Mouse (Mus musculus) hindbrain, embryonic 15.5 days (tissue): ENCODE measurements around the gene 5830411N06Rik. TPM values are rescaled to one million over a fixed set of nuclear protein-coding genes. Genes with fewer than 3 reads are reported as not detected.

Source experiments
- ATAC-seq: fragments of 200-750 bp; cut with Nextera tagmentation; 2 replicates; pipeline ENCODE4 v1.8.0; 2017; ENCODE audit warnings: low read depth, moderate number of reproducible peaks, moderate TSS enrichment; ENCODE audit not compliant: low FRiP score
- H3K27ac ChIP-seq: fragments of 300-500 bp; sonication (generic); replicated peaks from 2 replicates; pipeline ENCODE4 v1.5.1; 2015; ENCODE audit warnings: mild to moderate bottlenecking, inconsistent platforms
- H3K27me3 ChIP-seq: fragments of 300-500 bp; sonication (generic); 2 replicates; pipeline ENCODE4 v1.6.1; 2015; ENCODE audit warnings: control low read depth, inconsistent platforms
- H3K36me3 ChIP-seq: fragments of 300-500 bp; sonication (generic); 2 replicates; pipeline ENCODE4 v1.6.1; 2015; ENCODE audit warnings: control low read depth, inconsistent platforms
- H3K4me1 ChIP-seq: fragments of 300-500 bp; sonication (generic); replicated peaks from 2 replicates; pipeline ENCODE4 v1.6.1; 2015; ENCODE audit warnings: control low read depth, inconsistent platforms
- H3K4me2 ChIP-seq: fragments of 300-500 bp; sonication (generic); 2 replicates; pipeline ENCODE4 v1.6.1; 2015; ENCODE audit warnings: moderate library complexity, mild to moderate bottlenecking, inconsistent platforms
- H3K4me3 ChIP-seq: fragments of 300-500 bp; sonication (generic); 2 replicates; pipeline ENCODE4 v1.5.1; 2015; ENCODE audit warnings: mild to moderate bottlenecking, inconsistent platforms
- H3K9ac ChIP-seq: fragments of 300-500 bp; sonication (generic); 2 replicates; pipeline ENCODE4 v1.6.1; 2015; ENCODE audit warnings: inconsistent platforms
- H3K9me3 ChIP-seq: fragments of 300-500 bp; sonication (generic); 2 replicates; pipeline ENCODE4 v1.6.1; 2016; ENCODE audit warnings: control low read depth, inconsistent platforms
- WGBS: fragments of 180-500 bp; shearing (Covaris S2); methylation state at CpG from one replicate; pipeline ENCODE4 v1.1.7; 2015; 5-methylcytosine and 5-hydroxymethylcytosine counted together
- polyA plus RNA-seq: library from polyadenylated mRNA; unstranded; fragments of >200 nt; fragmentation: Nextera tagmentation; extraction: Ambion mirVana; gene quantifications from 2 replicates; pipeline ENCODE4 v1.2.1, GENCODE M21; 2015

The 5830411N06Rik gene
- not detected in 2 replicates for polyA plus RNA-seq

DNA sequence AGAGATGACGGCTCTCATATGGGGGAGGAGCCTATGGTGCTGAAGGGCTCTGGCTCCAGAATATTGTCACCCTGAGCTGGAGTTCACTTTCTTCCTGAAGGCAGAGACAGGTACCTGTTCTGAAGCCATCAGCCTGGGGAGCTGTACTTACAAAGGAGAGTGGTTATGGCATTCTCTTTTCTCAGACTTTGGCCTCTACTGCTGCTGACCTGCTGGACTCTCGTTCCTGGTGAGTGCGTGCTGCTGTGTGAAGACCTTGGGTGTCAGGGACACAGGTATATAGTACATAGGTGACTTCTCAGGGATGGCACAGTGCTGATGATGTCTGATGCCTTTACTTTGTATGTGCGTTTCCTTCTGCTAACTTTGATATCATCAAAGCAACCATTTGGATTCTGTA, at the start of gene 5830411N06Rik:
Gene 5830411N06Rik, plus strand, starts transcription at position 69 of the 400 bp plus-strand sequence.
- no peak within 1 kb of the TSS for H3K4me3 ChIP-seq
- no peak for ATAC-seq

DNA sequence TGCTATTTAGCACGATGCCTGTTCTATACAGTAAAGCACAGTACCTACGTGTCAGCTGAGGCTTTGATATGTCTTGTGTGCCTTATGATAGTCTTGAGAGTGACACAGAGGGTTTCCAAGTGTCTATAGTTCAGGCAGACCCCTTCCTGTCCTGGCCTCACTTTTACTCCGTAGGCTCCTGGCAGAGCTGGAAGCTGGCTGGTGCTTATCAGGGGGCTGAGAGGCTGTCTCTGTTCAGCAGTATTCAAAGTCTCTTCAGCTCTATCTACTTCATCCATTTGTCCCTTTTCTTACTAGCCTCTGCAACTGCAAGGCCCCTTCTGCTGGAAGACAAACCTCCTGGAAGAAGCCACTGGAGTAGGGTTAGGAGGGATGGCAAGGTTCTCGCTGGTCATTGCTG, 46.0 kb upstream of the 5830411N06Rik start:
- Histone ChIP-seq H3K4me2 (no peak overlapping the region), H3K36me3 (no peaks in the 10 kb centered on the region), H3K27me3 (no peaks in the 10 kb centered on the region), H3K4me1 (no peaks in the 10 kb centered on the region), H3K9me3 (no peaks in the 10 kb centered on the region), H3K27ac (no peak overlapping the region), H3K4me3 (no peak overlapping the region), H3K9ac (no peak overlapping the region)
- WGBS: 91% methylated on average over 4 of the region's 4 CpGs
- no peak for ATAC-seq

More for the DNA sequence above, at the start of gene 5830411N06Rik:
- Histone ChIP-seq H3K9me3 (0 out of 2 replicates have a peak, but pooled peaks cover under 1% of the 10 kb centered on the region), H3K9ac (no peak within 1 kb of the TSS), H3K4me2 (no peak within 1 kb of the TSS), H3K4me1 (no peaks in the 10 kb centered on the region), H3K36me3 (no peaks in the 10 kb centered on the region), H3K27ac (no peak within 1 kb of the TSS), H3K27me3 (no peaks in the 10 kb centered on the region)
- 87% methylated on average over 4 of the region's 4 CpGs for WGBS

DNA sequence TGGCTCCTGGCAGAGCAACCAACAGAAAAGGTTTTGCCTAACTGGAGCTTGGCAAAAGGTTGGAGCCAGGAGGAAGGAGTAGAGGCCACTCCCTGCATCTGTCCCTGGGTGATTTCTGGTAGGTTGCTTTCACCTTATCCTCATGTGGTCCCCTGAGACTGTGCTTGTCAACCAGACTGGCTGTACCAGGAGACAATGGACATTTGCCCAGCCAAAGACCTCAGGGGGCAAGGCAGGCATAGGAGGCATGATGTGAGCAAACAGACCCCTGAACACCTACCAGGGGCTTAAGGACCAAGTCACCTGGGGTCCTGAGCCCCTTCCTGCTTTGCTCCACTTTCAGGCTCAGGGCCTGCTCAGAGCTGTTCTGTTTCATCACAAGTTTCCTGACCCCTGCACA, 41.2 kb upstream of the 5830411N06Rik start, which contains the start of gene Olfr524:
Gene Olfr524, minus strand, starts transcription at position 101 of the 400 bp plus-strand sequence.
- Histone ChIP-seq H3K27me3 (no peaks in the 10 kb centered on the region), H3K9me3 (no peaks in the 10 kb centered on the region), H3K9ac (no peak within 1 kb of the TSS), H3K27ac (no peak within 1 kb of the TSS), H3K36me3 (no peaks in the 10 kb centered on the region), H3K4me2 (no peak within 1 kb of the TSS), H3K4me3 (no peak within 1 kb of the TSS), H3K4me1 (no peaks in the 10 kb centered on the region)
- no peak for ATAC-seq

DNA sequence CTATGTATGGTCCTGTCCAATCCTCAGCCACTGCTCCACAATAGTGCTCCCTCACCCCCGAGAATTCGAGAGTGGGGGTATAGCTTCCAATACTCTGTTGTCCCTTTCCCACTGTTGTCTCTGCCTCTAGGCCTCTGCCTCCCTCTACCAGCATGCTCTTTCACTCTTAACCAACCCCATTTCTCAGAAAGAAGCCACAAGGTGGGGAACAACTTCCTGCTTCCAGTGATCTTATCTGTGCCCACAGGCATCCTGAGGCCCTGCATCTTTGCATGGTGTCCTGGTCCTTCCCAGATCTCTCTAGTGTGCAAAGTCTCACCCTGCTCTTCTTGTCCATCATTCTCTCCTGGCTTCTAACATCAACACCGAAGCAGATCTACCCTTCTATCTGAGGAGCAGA, 40.2 kb upstream of the 5830411N06Rik start:
- Histone ChIP-seq H3K9me3 (no peaks in the 10 kb centered on the region), H3K4me3 (no peak overlapping the region), H3K36me3 (no peaks in the 10 kb centered on the region), H3K4me1 (no peaks in the 10 kb centered on the region), H3K4me2 (no peak overlapping the region), H3K9ac (no peak overlapping the region), H3K27me3 (no peaks in the 10 kb centered on the region), H3K27ac (no peak overlapping the region)
- 93% methylated on average over 3 of the region's 3 CpGs for WGBS
- ATAC-seq: no peak

DNA sequence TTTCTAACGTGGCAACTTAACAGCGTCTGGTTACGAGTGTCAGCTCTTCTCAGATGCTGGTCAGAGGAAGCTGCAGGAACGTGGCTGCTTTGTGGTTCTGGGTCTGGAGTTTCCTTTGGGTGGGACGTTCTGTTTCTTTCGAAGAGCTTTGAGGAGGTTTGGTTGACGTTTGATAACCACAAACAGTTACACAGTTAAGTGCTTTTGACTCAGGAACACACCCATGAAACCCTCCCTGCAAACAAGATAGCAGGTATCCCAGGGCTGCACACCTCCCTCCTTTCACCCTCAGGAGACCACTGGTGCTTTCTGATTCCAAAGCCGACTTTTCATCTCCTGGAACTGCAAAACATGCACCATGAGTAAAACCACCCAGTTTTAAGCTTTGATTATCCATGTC, 38.9 kb upstream of the 5830411N06Rik start:
- H3K4me3 ChIP-seq: no peak overlapping the region
- no peaks in the 10 kb centered on the region for H3K4me1 ChIP-seq
- H3K27ac ChIP-seq: no peak overlapping the region
- H3K36me3 ChIP-seq: no peaks in the 10 kb centered on the region
- H3K27me3 ChIP-seq: no peaks in the 10 kb centered on the region
- no peak overlapping the region for H3K9ac ChIP-seq
- H3K9me3 ChIP-seq: no peaks in the 10 kb centered on the region
- no peak for ATAC-seq
- no peak overlapping the region for H3K4me2 ChIP-seq
- WGBS: 84% methylated on average over 8 of the region's 8 CpGs

DNA sequence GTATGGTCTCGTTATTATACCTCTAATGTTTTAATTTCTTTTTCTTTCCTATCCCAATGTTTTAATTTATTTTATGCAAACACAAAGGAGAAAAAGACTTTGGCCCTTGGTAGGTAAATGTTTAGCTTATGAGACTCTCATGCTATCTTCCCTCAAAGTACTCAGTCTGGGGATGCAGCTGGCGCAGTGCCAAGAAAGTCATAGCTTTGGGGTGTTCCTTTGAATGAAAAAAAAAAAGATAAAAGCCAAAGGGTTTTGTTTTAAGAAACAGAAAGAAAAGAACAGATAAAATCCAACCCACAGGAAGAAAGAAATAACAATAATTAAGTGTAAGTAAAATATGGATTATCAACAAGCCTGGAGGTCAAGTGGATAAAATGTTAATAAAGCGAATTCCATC, 38.4 kb upstream of the 5830411N06Rik start:
- H3K36me3 ChIP-seq: no peaks in the 10 kb centered on the region
- H3K9me3 ChIP-seq: no peaks in the 10 kb centered on the region
- H3K27ac ChIP-seq: no peak overlapping the region
- WGBS: 89% methylated on average over 3 of the region's 3 CpGs
- no peak for ATAC-seq
- H3K27me3 ChIP-seq: no peaks in the 10 kb centered on the region
- no peak overlapping the region for H3K9ac ChIP-seq
- no peaks in the 10 kb centered on the region for H3K4me1 ChIP-seq
- no peak overlapping the region for H3K4me2 ChIP-seq
- no peak overlapping the region for H3K4me3 ChIP-seq

DNA sequence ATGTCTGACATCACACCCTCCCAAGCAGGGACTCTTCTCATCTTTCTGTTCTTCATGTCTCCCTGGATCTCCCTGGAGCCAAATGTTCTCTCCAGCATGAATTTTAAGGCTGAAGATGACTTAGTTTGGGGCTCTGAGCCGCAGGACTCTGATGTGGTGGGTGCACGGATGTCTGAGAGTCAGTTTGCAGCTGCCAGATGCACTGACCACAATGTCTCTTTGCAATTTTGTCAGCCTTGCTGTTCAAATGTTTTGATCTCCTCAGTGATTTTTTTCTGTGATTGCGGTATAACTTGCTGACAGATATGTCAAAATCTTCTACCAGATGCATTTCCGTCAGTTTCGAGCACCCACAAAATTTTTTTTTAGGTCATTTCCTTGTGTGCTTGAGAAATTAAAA, 33.2 kb upstream of the 5830411N06Rik start:
- WGBS: 89% methylated on average over 5 of the region's 5 CpGs
- ATAC-seq: no peak

DNA sequence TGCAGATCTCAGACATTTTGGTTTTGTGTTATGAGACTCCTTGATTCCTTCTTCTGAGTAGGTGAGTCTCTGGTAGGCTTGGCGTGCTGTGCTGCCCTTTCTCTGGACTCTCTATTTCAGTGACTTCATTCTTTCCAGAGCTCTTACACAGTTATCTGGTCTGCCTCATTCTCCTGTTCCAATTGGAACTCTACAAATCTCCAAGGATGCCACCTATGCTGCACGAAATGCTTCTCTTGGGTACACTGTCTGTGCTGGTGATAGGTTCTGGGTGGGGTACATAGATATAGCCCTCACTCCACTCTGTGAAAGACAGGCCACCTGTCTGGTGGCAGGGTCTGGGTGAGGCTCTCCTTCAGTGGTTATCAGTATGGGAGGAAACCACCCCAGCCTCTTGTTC, 29.1 kb upstream of the 5830411N06Rik start, which contains the start of gene Cd163l1:
Gene Cd163l1, plus strand, starts transcription at position 301 of the 400 bp plus-strand sequence.
- Histone ChIP-seq H3K4me3 (no peak within 1 kb of the TSS), H3K4me1 (no peaks in the 10 kb centered on the region), H3K9me3 (no peaks in the 10 kb centered on the region), H3K36me3 (no peaks in the 10 kb centered on the region), H3K27ac (no peak within 1 kb of the TSS), H3K4me2 (no peak within 1 kb of the TSS), H3K9ac (no peak within 1 kb of the TSS), H3K27me3 (no peaks in the 10 kb centered on the region)
- WGBS: 90% methylated on average over 2 of the region's 2 CpGs
- no peak for ATAC-seq

More for the DNA sequence above, 33.2 kb upstream of the 5830411N06Rik start:
- H3K4me1 ChIP-seq: no peaks in the 10 kb centered on the region
- no peaks in the 10 kb centered on the region for H3K36me3 ChIP-seq
- no peak overlapping the region for H3K27ac ChIP-seq
- H3K9me3 ChIP-seq: no peaks in the 10 kb centered on the region
- H3K27me3 ChIP-seq: no peaks in the 10 kb centered on the region
- H3K9ac ChIP-seq: no peak overlapping the region
- no peak overlapping the region for H3K4me3 ChIP-seq
- H3K4me2 ChIP-seq: no peak overlapping the region

DNA sequence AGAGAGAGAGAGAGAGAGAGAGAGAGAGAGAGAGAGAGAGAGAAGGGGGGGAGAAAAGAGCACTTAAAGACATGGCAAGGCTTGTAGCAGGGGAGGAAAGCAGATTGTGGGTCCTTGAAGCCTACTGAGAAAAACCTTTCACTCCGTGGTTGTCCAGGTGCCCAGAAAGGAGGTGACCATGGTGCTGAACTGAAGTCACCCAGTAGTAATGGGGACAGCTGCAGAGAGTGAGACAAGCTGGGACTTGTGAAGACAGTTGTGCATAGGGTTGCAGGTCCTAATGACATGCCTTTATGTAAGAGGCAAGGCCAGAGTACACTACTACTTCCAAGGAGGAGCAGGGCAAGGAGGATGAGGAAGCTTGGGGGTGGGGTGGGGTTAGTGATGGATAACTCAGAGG, 27.8 kb upstream of the 5830411N06Rik start:
- no peak for ATAC-seq

DNA sequence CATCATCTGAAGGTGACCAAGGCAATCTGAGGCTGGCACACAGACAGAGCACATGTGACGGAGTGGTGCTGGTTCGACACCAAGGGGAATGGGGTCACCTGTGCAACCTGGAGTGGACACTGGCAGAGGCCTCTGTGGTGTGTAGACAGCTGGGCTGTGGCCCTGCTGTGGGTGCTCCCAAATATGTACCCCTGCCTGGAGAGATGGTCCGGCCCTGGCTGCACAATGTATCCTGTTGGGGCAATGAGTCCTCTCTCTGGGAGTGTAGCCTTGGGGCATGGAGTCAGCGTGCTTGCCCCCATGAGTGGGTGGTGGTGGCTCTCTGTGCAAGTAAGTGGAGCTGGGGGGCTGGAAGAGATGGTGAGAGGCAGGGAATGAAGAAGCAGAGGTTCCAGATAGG, 26.7 kb upstream of the 5830411N06Rik start:
- H3K4me2 ChIP-seq: no peak overlapping the region
- no peak for ATAC-seq
- no peaks in the 10 kb centered on the region for H3K27me3 ChIP-seq
- no peaks in the 10 kb centered on the region for H3K36me3 ChIP-seq
- H3K27ac ChIP-seq: no peak overlapping the region
- no peaks in the 10 kb centered on the region for H3K4me1 ChIP-seq
- H3K4me3 ChIP-seq: no peak overlapping the region
- H3K9me3 ChIP-seq: no peaks in the 10 kb centered on the region
- WGBS: 83% methylated on average over 4 of the region's 4 CpGs
- H3K9ac ChIP-seq: no peak overlapping the region

More for the DNA sequence above, 27.8 kb upstream of the 5830411N06Rik start:
- H3K27me3 ChIP-seq: no peaks in the 10 kb centered on the region
- H3K4me2 ChIP-seq: no peak overlapping the region
- no peak overlapping the region for H3K9ac ChIP-seq
- WGBS: 15% methylated on average over 1 of the region's 1 CpGs
- H3K4me3 ChIP-seq: no peak overlapping the region
- no peak overlapping the region for H3K27ac ChIP-seq
- no peaks in the 10 kb centered on the region for H3K9me3 ChIP-seq
- no peaks in the 10 kb centered on the region for H3K4me1 ChIP-seq
- no peaks in the 10 kb centered on the region for H3K36me3 ChIP-seq

DNA sequence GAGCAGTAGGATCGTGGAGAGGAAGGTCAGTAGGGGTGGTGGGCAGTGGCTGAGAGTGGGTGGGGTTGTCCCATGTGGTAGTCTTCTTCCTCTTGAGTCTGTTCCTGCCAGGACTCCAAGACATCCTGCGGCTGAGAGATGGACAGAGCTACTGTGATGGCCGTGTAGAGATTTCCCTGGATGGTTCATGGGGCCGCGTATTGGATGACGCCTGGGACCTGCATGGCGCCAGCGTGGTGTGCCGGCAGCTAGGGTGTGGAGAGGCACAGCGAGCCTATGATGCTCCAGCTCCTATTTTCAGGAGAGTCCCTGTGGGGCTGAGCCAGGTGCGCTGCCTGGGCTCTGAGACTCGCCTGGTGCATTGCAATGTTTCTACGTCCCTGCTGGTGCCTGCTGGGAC, 22.9 kb upstream of the 5830411N06Rik start:
- no peak overlapping the region for H3K9ac ChIP-seq
- 89% methylated on average over 13 of the region's 13 CpGs for WGBS
- ATAC-seq: no peak
- H3K4me3 ChIP-seq: no peak overlapping the region
- no peak overlapping the region for H3K27ac ChIP-seq
- no peaks in the 10 kb centered on the region for H3K4me1 ChIP-seq
- H3K4me2 ChIP-seq: no peak overlapping the region
- no peaks in the 10 kb centered on the region for H3K27me3 ChIP-seq
- no peaks in the 10 kb centered on the region for H3K36me3 ChIP-seq
- H3K9me3 ChIP-seq: no peaks in the 10 kb centered on the region

DNA sequence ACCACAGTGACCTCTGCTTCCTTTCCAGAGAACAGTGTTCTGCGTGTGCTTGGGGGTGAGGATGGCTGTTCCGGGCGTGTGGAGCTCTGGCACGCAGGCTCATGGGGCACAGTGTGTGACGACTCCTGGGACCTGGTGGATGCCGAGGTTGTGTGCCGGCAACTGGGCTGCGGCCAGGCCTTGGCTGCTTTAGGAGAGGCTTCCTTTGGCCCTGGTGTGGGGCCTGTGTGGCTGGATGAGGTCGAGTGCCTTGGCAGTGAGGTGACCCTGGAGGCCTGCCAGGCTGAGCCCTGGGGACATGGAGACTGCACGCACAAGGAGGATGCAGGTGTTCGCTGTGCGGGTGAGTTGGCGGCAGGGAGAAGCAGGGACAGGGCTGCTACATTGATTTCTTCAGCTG, 18.6 kb upstream of the 5830411N06Rik start:
- H3K4me3 ChIP-seq: no peak overlapping the region
- H3K9me3 ChIP-seq: no peaks in the 10 kb centered on the region
- ATAC-seq: no peak
- 80% methylated on average over 13 of the region's 13 CpGs for WGBS
- H3K36me3 ChIP-seq: no peaks in the 10 kb centered on the region
- H3K4me1 ChIP-seq: no peaks in the 10 kb centered on the region
- no peak overlapping the region for H3K27ac ChIP-seq
- no peak overlapping the region for H3K9ac ChIP-seq
- H3K4me2 ChIP-seq: no peak overlapping the region
- H3K27me3 ChIP-seq: no peaks in the 10 kb centered on the region

DNA sequence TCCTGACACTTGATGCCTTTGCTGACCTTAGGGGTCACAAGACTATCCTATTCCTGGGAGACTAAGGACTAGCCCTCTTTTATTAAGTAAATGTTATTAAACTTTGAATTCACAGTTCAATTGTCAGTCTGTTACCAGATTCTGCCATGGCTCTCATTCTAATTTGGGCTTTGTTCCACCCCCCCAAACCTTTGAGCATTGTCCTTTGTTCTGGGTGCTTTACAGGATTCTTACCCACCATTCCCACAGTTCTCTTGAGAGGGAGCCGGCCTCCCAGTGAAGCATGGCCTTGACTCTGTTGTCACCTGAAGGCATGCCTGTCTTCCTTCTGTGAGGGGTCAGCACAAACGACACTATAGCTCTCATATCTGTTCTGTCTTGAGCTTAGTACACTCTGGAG, 16.1 kb upstream of the 5830411N06Rik start:
- H3K27ac ChIP-seq: no peak overlapping the region
- H3K9ac ChIP-seq: no peak overlapping the region
- H3K4me3 ChIP-seq: no peak overlapping the region
- no peaks in the 10 kb centered on the region for H3K27me3 ChIP-seq
- no peaks in the 10 kb centered on the region for H3K36me3 ChIP-seq
- no peaks in the 10 kb centered on the region for H3K9me3 ChIP-seq
- no peaks in the 10 kb centered on the region for H3K4me1 ChIP-seq
- H3K4me2 ChIP-seq: no peak overlapping the region
- ATAC-seq: no peak
- WGBS: 56% methylated on average over 2 of the region's 2 CpGs
